Mouse (Mus musculus) forebrain, embryonic 14.5 days (tissue): Measurements from ENCODE around the gene Proser2. TPM values are rescaled to one million over a fixed set of nuclear protein-coding genes. Genes with fewer than 3 reads are reported as not detected.

Source experiments
- polyA plus RNA-seq: library from polyadenylated mRNA; unstranded; fragments of >200 nt; fragmentation: Nextera tagmentation; extraction: Ambion mirVana; gene quantifications from 2 replicates; pipeline ENCODE4 v1.2.1, GENCODE M21; 2014

Proser2 gene
- polyA plus RNA-seq, 1 experiment from 2014 or later, result 1.8 TPM

Other genes starting within 250 kb of the Proser2 start
- 80.3 and 86.8 TPM in 2 replicates for gene Sec61a2, start 234.8 kb downstream of the Proser2 start, polyA plus RNA-seq
- 2.5 and 3.5 TPM in 2 replicates for gene Dhtkd1, start 187.4 kb downstream of the Proser2 start, polyA plus RNA-seq
- 7.6 and 7.8 TPM in 2 replicates for gene Upf2, start 178.7 kb downstream of the Proser2 start, polyA plus RNA-seq
- 1.3 and 1.4 TPM in 2 replicates for gene Echdc3, start 82.8 kb upstream of the Proser2 start, polyA plus RNA-seq
- gene Usp6nl, start 192.5 kb upstream of the Proser2 start, polyA plus RNA-seq, result 6.6 and 9.8 TPM in 2 replicates